Mouse (Mus musculus) fibroblast of lung, adult 2 months (primary cell): ENCODE results near the gene Rnf8.

Experiments used
- DNase-seq: peaks from one replicate; pipeline ENCODE4 v3.0.0-alpha.2; 2011; ENCODE audit warnings: low read depth

Rnf8 gene

GRCm38 (mm10) chr17:29680921-29681320 lies 66.3 kb downstream of the Rnf8 start:
- DNase-seq = no peak

DNA sequence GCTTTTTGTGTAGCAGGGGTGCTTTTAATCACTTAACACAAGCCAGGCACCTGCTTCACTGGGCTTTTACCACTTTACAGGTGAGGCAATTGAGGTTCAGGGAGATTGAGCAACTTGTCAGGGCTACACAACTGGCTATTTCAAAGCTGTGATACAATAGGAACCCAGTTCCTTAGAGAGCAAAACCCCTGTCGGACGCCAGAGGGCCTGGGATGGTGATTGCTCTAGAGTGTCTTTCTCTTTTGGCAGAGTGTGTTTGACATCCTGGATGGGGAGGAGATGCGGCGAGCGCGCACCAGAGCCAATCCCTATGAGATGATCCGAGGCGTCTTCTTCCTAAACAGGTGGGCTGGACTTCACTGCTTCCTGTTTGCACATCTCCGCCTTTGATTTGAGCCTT lies 67.1 kb downstream of the Rnf8 start:
- DNase-seq = no peak

DNA sequence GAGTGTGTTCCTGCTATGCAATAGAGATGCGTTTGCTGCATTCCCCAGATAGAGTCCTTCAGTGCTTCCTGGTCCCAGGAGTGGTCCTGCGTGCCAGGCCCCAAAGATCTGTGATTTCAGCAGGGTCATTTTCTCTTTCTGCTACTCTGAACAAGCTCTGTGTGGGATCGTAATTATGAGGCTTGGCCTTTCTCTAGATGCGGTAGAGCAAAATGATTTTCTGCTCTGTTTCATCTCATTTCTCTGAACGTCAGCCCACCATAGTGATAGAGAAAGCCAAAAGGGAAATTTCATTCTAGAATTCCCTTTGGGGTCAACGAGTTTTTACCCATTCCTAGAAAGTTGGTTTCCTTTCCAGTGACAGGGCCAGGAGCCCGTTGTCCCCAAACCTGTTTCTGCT lies 67.7 kb downstream of the Rnf8 start:
- DNase-seq = no peak

DNA sequence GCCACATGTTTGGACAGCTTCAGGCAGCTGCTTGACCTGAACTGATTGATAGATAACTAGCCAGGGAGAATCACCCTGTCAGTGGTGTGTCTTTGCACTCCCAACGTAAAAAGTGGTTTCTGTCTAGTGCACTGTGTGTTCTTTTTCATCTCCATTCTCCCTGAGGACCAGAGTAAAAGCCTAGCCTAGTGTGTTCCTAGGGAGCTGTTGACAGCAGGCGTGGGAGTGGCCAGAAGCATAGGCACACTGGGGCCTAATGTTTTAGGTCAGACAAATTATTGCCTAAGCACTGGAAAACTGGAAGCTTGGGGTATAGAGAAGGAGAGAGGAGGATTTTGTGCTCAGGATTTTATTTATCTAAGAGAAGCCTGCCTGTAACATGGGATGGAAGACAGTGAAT lies 68.5 kb downstream of the Rnf8 start:
- peak; percentile 6 for DNase-seq

DNA sequence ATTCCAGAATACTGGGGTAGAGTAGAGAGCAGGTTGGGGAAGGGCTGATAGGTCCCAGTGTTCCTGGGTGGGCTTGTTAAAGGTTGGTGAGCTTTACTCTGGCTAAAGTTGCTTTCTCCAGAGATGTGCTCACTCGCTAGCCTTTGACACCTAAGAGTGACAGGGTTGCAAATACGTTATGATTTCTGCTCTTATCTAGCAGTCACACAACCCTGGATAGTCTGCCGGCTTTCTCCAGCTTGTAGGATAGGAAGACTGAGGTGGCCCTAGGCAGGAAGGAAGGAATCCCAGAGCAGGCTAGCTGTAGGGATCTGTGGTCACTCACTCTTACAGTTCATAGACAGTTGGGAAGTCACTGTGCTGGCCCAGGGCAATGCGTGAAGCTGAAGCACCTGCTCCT lies 69.7 kb downstream of the Rnf8 start:
- DNase-seq = no peak

DNA sequence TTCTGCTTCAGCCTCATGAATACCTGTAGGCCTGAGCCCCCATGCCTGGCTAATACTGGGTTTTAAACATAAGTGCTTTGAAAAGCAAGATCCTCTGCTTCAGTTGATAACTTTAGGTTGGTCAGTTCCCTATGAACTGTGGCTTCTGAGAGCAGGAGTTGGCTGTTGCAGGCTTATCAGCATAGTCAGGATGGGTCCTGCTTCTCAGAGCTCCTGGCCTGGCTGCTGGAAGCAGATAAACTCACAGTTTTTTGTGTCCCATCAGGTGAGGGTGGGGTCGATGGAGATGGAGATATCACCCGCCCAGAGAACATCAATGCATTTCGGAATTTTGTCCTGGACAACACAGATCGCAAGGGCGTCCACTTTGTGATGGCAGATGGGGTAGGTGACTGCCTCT lies 72.2 kb downstream of the Rnf8 start:
- no peak for DNase-seq

DNA sequence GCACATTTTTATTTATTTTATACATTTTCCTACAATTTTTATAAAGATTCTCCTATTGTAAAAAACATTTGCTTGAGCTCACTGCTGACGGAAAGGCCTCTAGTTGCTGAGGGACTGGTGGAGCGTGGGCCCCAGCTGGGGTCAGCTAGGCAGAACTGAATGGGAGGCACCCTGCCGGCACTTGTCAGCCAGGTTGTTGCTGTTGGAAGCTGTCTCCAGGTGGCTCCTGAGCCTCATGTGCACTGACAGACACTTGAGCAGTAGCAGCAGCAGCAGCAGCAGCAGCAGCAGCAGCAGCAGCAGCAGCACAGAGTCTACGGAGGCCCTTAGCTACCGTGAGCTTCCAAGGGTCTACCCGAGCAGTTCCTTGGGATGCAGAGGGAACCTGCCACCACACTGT lies 72.8 kb downstream of the Rnf8 start:
- no peak for DNase-seq

GRCm38 (mm10) chr17:29688610-29689009 lies 74.0 kb downstream of the Rnf8 start:
- DNase-seq = no peak

- DNase-seq = no peak
Observed at GRCm38 (mm10) chr17:29690257-29690656, 75.7 kb downstream of the Rnf8 start.

GRCm38 (mm10) chr17:29692827-29693226 lies 78.2 kb downstream of the Rnf8 start:
- DNase-seq = no peak

DNA sequence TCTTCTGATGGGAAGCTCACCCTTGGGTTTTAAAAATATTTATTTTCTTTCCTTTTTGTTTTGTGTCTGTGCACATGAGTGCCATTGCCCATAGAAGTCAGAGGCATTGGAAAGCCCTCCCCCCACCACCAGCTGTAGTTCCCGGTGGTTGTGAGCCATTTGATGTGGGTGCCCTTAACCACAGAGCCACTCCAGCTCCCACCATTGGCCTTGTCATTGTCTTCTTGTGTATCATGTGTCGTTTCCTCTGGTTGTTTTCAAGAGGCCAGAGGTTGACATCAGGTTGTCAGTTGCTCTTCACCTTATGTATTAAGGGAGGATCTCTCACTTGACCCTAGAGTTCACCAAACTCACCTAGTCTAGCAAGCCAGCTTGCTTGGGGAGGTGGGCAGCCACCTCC lies 79.0 kb downstream of the Rnf8 start:
- DNase-seq = no peak

DNA sequence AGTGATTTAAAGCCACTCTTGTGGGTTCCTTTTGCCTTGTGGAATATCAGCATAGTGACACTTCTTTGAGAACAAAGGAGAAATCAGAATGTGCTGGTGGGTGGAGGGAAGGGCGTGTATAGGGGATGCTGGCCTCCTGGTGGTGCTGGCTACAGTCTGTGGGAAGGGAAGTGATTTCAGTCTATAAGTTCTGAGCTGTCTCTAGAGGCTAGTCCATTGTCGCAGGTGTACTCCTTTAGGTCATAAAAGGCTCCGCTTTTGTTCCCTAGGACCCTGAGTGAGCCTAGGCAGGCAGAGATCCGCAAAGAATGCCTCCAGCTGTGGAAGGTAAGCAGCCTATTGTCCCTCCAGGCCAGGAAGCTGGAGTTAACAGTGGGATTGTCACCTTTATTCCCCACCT lies 79.9 kb downstream of the Rnf8 start:
- no peak for DNase-seq
